Mouse (Mus musculus): ENCODE results near the gene Ogg1. TPM values are rescaled to one million over a fixed set of nuclear protein-coding genes. Genes with fewer than 3 reads are reported as not detected.

The Ogg1 gene
- total and polyA plus RNA-seq, 3 experiments = 10.4 to 30.4 (median 11.5) TPM

DNA sequence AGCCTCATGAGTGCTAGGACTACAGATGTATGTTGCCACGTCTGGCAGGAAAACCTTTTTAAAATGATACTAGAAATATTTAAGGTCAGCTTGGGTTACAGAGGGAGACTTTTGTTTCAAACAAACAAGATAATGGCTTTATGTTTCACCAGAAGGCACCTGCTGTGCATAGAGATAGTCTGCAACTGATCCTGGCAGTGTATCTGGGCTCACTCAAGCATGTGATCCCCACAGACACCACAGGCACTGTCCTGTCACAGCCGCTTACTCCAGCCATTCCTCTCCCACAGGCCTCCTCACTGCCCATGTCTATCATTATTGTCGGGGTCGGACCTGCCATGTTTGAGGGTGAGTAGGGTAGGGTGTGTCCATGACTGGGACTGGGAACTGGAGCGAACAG, 25.4 kb upstream of the Ogg1 start:
- Histone ChIP-seq H3K36me3 (replicated peaks) (no peaks in the 10 kb centered on the region), H3K27me3 (ENCODE audit: insufficient read depth, low read length) (peaks cover 7% of the 10 kb centered on the region; the same call in 1 of the 2 replicates), H3K4me1 (ENCODE audit: insufficient read depth, low read depth, low read length) (peaks cover 37% of the 10 kb centered on the region), H3K4me3 (ENCODE audit: low read depth, low read length) (no peak overlapping the region), H3K9me3 (replicated peaks) (no peaks in the 10 kb centered on the region)
- no peak for DNase-seq (ENCODE audit: low spot score)
- no peak for ATAC-seq (ENCODE audit: extremely low read depth, insufficient number of reproducible peaks, low FRiP score, poor library complexity, severe bottlenecking)
- TF ChIP-seq POLR2AphosphoS5 (IDR thresholded peaks at IDR 0.05; ENCODE audit: insufficient replicate concordance, low read depth, low read length) (no peak), GATA1 (IDR thresholded peaks at IDR 0.05; ENCODE audit: borderline replicate concordance, low read length) (no peak), TAL1 (conservative IDR thresholded peaks at IDR 0.05; ENCODE audit: low read depth, low read length) (no peak), CTCF (IDR thresholded peaks at IDR 0.05; ENCODE audit: low read depth, low read length) (no peak), GATA2 (IDR thresholded peaks at IDR 0.05; ENCODE audit: borderline replicate concordance, low read depth, low read length) (no peak)

DNA sequence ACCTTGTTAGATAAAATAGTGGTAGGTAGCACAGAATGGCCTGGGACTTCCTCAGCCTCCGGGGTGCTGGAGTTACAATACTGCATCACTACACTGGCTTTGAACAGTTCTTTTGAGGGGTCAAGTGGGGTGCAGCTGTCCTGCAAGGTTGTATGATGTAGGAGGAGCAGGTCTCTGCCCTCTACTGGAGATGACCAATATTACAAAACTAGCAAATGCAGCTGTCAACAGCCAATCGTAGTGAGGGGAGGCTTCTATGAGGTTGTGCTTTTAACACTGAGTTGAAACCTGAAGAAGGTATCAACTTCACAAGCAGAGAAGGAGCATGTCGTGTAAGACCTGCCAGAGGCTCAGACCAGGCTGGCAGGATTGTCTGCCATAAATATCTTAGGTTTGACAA, 24.5 kb upstream of the Ogg1 start:
- Histone ChIP-seq H3K36me3 (replicated peaks) (no peaks in the 10 kb centered on the region), H3K4me3 (ENCODE audit: low read depth, low read length) (no peak overlapping the region), H3K27me3 (ENCODE audit: insufficient read depth, low read length) (peaks cover 7% of the 10 kb centered on the region; the same call in 1 of the 2 replicates), H3K4me1 (ENCODE audit: insufficient read depth, low read depth, low read length) (peaks cover 34% of the 10 kb centered on the region), H3K9me3 (replicated peaks) (no peaks in the 10 kb centered on the region)
- ATAC-seq (ENCODE audit: extremely low read depth, insufficient number of reproducible peaks, low FRiP score, poor library complexity, severe bottlenecking) (no peak), DNase-seq (ENCODE audit: low spot score) (peak; percentile 72)
- TF ChIP-seq CTCF (IDR thresholded peaks at IDR 0.05; ENCODE audit: low read depth, low read length) (peak; percentile 17; the same call in 1 of the 2 replicates), GATA1 (IDR thresholded peaks at IDR 0.05; ENCODE audit: borderline replicate concordance, low read length) (no peak)

DNA sequence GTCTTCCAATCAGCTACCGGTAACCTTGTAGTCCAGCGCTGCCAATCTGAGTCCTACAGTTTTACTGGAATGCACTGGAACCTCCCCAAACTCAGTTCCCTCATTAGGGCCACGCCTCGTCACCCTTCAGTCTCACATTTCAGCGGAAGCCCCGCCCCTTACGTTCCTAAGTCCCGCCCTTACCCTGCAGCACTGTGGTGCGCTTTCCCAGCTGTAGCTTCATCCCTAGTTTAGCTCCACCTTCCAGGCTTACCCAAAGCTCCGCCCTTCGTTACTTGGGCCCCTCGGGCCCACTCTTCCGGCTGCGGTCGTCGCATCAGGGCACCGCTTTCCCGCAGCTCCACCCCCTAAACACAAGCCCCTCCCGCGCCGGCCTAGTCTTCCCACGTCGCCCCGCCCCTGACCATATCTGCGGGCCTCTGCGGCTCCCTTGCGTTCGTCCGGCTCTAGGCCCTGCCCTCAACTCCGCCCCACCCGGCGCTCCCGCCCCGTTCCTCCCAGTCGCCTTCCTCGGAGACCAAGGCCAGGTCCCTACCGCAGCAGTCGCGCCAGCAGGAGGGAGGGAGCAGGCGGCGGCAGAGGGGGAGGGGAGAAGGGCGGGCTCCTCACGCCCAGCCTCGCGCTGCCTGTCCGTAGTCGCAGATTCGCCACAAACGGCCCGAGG, 20.3 kb upstream of the Ogg1 start:
- peak; percentile 97 for DNase-seq (ENCODE audit: low spot score)
- TF ChIP-seq GATA2 (IDR thresholded peaks at IDR 0.05; ENCODE audit: borderline replicate concordance, low read depth, low read length) = no peak
- no peak for TF ChIP-seq TAL1 (conservative IDR thresholded peaks at IDR 0.05; ENCODE audit: low read depth, low read length)
- no peak for TF ChIP-seq POLR2AphosphoS5 (IDR thresholded peaks at IDR 0.05; ENCODE audit: insufficient replicate concordance, low read depth, low read length)
- Histone ChIP-seq H3K36me3 (replicated peaks) (peaks cover 26% of the 10 kb centered on the region), H3K4me3 (ENCODE audit: low read depth, low read length) (peak overlapping the region; percentile 84), H3K4me1 (ENCODE audit: insufficient read depth, low read depth, low read length) (peaks cover 57% of the 10 kb centered on the region), H3K27me3 (ENCODE audit: insufficient read depth, low read length) (peaks cover 4% of the 10 kb centered on the region; the same call in 1 of the 2 replicates), H3K9me3 (replicated peaks) (no peaks in the 10 kb centered on the region)
- ATAC-seq (ENCODE audit: extremely low read depth, insufficient number of reproducible peaks, low FRiP score, poor library complexity, severe bottlenecking) = peak; percentile 86

DNA sequence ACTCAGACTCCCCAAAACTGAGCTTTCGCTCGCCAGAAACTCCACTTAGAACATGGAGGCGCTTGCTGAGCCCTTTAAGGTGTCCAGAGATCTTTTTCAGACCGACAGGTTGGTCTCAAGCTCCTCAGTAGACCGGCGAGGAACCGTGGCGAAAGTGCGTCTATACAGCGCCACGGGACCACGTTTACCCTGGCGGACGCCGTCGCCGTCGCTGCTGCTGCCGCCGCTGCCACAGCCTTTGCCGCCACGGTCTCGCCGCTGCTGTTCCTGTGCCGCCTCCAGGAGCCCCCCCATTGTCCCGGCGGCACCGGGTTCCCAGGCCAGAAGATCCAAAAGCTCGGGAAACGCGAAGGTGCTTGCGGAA, 19.8 kb upstream of the Ogg1 start, which contains the start of gene Brpf1:
Gene Brpf1, plus strand, starts transcription at position 152 of the 364 bp plus-strand sequence.
- H3K36me3 ChIP-seq (replicated peaks) = peaks cover 32% of the 10 kb centered on the region
- peak; percentile 50 for DNase-seq (ENCODE audit: low spot score)

DNA sequence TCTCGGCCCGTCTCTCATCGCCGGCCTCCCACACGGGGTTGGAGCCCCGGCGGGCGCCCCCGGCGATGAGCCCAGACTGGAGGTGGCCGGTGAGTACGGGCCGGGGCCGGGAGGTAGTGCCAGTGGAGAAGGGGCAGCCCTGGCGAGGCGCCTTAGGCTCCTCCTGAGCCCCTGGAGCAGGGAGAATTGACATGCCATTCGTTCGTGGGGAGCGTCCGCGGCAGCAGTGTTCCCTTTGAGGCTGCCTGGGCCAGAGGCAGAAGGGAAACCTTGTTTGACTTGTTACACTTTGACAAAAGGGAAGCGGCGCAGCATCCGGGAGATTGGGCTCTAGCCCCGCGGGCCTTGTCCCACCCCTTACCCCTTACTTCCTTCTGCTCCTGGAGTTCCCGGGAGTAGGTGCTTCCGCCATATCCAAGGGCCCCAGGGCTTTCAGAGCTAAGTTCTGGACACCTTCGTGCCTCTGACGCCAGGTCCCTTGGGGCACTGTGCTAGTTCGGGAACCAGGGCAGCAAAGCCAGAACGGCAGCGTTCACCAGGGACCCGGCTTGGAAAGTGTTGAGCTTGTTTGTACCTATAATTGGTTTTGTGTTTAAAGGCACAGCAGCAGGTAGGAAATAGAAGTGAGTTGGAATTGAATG, 19.2 kb upstream of the Ogg1 start:
- H3K27me3 ChIP-seq (ENCODE audit: insufficient read depth, low read length) = peaks cover 4% of the 10 kb centered on the region; the same call in 1 of the 2 replicates
- peaks cover 38% of the 10 kb centered on the region for H3K36me3 ChIP-seq (replicated peaks)
- DNase-seq (ENCODE audit: low spot score) (peak; percentile 58), ATAC-seq (ENCODE audit: extremely low read depth, insufficient number of reproducible peaks, low FRiP score, poor library complexity, severe bottlenecking) (no peak)
- peaks cover 48% of the 10 kb centered on the region for H3K4me1 ChIP-seq (ENCODE audit: insufficient read depth, low read depth, low read length)
- H3K4me3 ChIP-seq (ENCODE audit: low read depth, low read length) = peak overlapping the region; percentile 84
- H3K9me3 ChIP-seq (replicated peaks) = no peaks in the 10 kb centered on the region
- no peak for TF ChIP-seq TAL1 (conservative IDR thresholded peaks at IDR 0.05; ENCODE audit: low read depth, low read length)
- no peak for TF ChIP-seq CTCF (IDR thresholded peaks at IDR 0.05; ENCODE audit: low read depth, low read length)
- no peak for TF ChIP-seq GATA2 (IDR thresholded peaks at IDR 0.05; ENCODE audit: borderline replicate concordance, low read depth, low read length)
- no peak for TF ChIP-seq GATA1 (IDR thresholded peaks at IDR 0.05; ENCODE audit: borderline replicate concordance, low read length)
- TF ChIP-seq POLR2AphosphoS5 (IDR thresholded peaks at IDR 0.05; ENCODE audit: insufficient replicate concordance, low read depth, low read length) = no peak

More for the DNA sequence above, 19.8 kb upstream of the Ogg1 start, which contains the start of gene Brpf1:
- no peak for ATAC-seq (ENCODE audit: extremely low read depth, insufficient number of reproducible peaks, low FRiP score, poor library complexity, severe bottlenecking)
- TF ChIP-seq GATA2 (IDR thresholded peaks at IDR 0.05; ENCODE audit: borderline replicate concordance, low read depth, low read length) = no peak
- TF ChIP-seq GATA1 (IDR thresholded peaks at IDR 0.05; ENCODE audit: borderline replicate concordance, low read length) = no peak
- TF ChIP-seq CTCF (IDR thresholded peaks at IDR 0.05; ENCODE audit: low read depth, low read length) = no peak
- no peak for TF ChIP-seq POLR2AphosphoS5 (IDR thresholded peaks at IDR 0.05; ENCODE audit: insufficient replicate concordance, low read depth, low read length)
- Histone ChIP-seq H3K9me3 (replicated peaks) (no peaks in the 10 kb centered on the region), H3K4me3 (ENCODE audit: low read depth, low read length) (peak within 1 kb of the TSS; percentile 84), H3K4me1 (ENCODE audit: insufficient read depth, low read depth, low read length) (peaks cover 52% of the 10 kb centered on the region), H3K27me3 (ENCODE audit: insufficient read depth, low read length) (peaks cover 4% of the 10 kb centered on the region; the same call in 1 of the 2 replicates)

DNA sequence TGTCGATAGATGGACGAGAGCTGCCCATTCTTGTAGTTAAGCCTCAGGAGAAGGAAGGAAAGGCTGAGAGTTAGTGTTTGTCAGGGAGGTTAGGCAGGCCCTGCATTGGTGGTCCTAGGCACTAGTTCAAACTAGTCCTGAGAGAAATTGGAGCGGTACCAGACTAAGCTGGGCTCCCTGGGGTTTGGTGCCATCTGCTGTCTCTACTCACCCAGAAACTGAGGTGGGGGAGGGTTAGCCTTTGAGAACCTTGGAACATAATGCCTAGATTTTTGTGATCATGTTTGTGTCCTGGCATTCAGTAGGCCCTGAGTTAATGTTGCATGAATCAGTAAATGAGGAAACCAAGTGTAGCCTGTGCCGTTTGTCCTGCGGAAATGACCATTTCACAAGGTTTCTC, 18.6 kb upstream of the Ogg1 start:
- H3K4me1 ChIP-seq (ENCODE audit: insufficient read depth, low read depth, low read length) = peaks cover 47% of the 10 kb centered on the region
- DNase-seq (ENCODE audit: low spot score) = peak; percentile 27

More for the DNA sequence above, 18.6 kb upstream of the Ogg1 start:
- H3K9me3 ChIP-seq (replicated peaks) = no peaks in the 10 kb centered on the region
- no peak for TF ChIP-seq GATA1 (IDR thresholded peaks at IDR 0.05; ENCODE audit: borderline replicate concordance, low read length)
- no peak for TF ChIP-seq TAL1 (conservative IDR thresholded peaks at IDR 0.05; ENCODE audit: low read depth, low read length)
- TF ChIP-seq GATA2 (IDR thresholded peaks at IDR 0.05; ENCODE audit: borderline replicate concordance, low read depth, low read length) = no peak
- no peak for TF ChIP-seq POLR2AphosphoS5 (IDR thresholded peaks at IDR 0.05; ENCODE audit: insufficient replicate concordance, low read depth, low read length)
- no peak for TF ChIP-seq CTCF (IDR thresholded peaks at IDR 0.05; ENCODE audit: low read depth, low read length)
- peak overlapping the region; percentile 84 for H3K4me3 ChIP-seq (ENCODE audit: low read depth, low read length)
- ATAC-seq (ENCODE audit: extremely low read depth, insufficient number of reproducible peaks, low FRiP score, poor library complexity, severe bottlenecking) = no peak
- H3K27me3 ChIP-seq (ENCODE audit: insufficient read depth, low read length) = peaks cover 4% of the 10 kb centered on the region; the same call in 1 of the 2 replicates
- peaks cover 43% of the 10 kb centered on the region for H3K36me3 ChIP-seq (replicated peaks)
